Mouse (Mus musculus) T-helper 1 cell (primary cell): ENCODE results near the gene Arhgef2.
"Not testable (repeated sequence)": the region's sequence is repeated elsewhere in the genome, so short reads cannot be mapped to it uniquely, and the experiment has no call there.

Source experiments
- in situ Hi-C: fragments of 300-600 bp; cut with MboI, MseI; formaldehyde crosslinking; loops from one replicate; pipeline ENCODE4 v1.15.1; 2025; ENCODE audit warnings: high pct_unique_total_duplicates

The Arhgef2 gene

DNA sequence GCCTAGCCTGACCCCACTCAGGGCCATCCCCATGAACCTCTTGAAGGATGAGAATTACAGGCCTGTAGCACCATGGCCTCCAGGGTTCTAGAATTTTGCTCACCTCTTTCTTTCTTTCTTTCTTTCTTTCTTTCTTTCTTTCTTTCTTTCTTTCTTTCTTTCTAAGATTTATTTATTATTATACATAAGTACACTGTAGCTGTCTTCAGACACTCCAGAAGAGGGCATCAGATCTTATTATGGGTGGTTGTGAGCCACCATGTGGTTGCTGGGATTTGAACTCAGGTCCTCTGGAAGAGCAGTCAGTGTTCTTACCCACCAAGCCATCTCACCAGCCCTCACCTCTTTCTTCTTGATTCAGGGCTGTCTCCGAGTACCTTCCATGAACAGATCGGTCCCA, at the start of gene Arhgef2:
Arhgef2 (plus strand) TSS at position 301 of the 400 bp plus-strand sequence.
- in situ Hi-C loops, result loop anchor here (5.0 kb wide), 1 partner anchor 37 kb away; no protein-coding TSS in a partner anchor

GRCm38 (mm10) chr3:88556616-88557015, 49.1 kb upstream of the Arhgef2 start:
- in situ Hi-C loops, result no loop called here

- in situ Hi-C loops, result no loop called here
These were observed 46.2 kb upstream of the Arhgef2 start for GRCm38 (mm10) chr3:88559596-88559995.

DNA sequence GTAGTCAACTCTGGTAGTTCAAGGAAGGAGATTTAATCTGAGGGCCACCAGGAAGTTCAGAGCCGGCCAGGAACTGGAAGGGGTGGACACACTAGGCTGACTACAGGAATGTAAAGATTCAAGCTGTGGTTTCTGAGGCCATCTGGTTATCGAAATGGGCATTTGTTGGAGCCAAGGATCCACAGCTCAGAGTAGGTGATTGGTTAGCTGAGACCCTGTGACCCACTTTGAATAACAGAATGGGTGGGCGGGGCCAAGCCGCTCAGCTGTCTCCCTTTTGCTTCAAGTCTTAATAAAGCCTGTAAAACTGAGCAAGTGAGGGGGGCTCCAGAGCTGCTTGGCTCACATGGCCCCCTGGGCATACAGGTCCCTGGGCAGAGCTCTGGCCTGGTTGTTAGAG, 43.8 kb upstream of the Arhgef2 start:
- in situ Hi-C loops, result no loop called here

- in situ Hi-C loops, result no loop called here
These were observed 42.3 kb upstream of the Arhgef2 start for GRCm38 (mm10) chr3:88563442-88563841.

DNA sequence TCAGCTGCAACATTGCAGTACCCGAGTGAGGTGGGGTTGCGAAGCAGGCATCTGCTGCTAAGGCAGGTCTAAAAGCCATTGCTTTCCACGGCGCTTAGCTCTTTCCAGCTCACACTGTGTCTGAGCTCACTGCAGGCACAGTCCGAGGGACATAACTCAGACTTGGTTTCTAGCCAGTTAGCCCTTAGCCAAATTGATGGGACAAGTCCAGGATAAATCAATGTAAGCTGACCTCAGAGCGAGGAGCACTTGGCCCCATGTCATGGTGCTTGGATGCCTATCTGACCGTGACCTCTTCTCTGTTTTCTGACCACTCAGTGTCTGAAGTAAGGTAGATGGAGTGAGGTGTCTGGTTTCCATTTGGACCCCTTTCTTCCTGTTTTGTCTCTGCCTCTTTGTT, 41.8 kb upstream of the Arhgef2 start:
- in situ Hi-C loops, result no loop called here

- in situ Hi-C loops, result no loop called here
These were observed 39.6 kb upstream of the Arhgef2 start for GRCm38 (mm10) chr3:88566116-88566515.

GRCm38 (mm10) chr3:88566536-88567061, 39.2 kb upstream of the Arhgef2 start:
- in situ Hi-C loops, result no loop called here

DNA sequence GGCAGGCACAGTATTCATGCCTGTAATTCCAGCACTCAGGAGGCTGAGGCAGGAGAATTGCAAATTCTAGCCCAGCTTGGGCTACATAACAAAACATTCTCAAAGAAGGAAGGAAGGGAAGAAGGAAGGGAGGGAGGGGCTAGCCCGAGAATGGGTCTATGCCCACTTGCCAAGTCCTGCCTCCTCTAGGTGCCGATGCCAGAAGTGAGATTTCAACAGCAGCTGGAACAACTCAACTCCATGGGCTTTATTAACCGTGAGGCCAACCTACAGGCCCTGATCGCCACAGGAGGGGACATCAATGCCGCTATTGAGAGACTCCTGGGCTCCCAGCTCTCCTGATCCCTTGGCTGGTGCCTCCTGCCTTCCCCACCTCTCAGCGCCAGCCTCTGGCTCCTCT, 37.9 kb upstream of the Arhgef2 start:
- in situ Hi-C loops, result no loop called here

GRCm38 (mm10) chr3:88568615-88569014, 37.2 kb upstream of the Arhgef2 start:
- in situ Hi-C loops, result no loop called here

DNA sequence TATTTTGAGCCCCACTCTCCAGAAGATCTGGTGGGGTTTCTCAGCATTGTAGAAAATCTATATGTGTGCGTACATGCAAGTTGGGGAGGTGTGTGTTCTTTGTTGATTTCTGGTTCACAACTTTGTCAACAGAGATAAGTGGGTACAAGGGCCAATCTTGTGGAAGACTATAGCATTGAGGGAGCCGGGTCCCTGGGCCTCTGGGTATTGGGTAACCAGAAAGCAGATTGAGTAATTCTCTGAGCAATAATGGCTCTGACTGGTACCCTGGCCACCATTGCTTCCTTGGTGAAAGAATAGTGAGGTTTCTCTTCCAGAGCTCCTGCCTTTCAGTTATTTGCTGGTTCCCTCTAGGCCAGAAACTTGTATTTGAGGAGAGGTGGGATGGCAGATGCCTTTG, 36.7 kb upstream of the Arhgef2 start:
- in situ Hi-C loops, result no loop called here

DNA sequence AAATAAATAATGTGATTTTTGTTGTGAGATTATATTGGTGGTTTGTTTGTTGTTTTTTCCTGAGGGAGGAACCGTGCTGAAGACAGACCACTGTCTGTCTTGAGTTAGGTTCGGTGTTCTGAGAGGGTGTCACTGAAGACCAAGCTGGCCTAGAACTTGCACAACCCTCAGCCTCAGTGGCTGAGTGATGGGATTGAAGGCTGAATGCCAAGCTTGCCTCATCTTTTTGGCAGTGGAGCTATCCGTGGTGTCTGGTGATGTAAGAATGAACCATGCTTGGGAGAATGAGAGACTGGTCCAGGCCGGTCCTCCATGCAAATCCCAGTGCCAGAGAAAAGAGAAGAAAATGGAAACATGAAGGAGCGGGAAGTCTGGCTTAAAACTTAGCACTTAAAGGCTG, 36.1 kb upstream of the Arhgef2 start:
- in situ Hi-C loops, result no loop called here

DNA sequence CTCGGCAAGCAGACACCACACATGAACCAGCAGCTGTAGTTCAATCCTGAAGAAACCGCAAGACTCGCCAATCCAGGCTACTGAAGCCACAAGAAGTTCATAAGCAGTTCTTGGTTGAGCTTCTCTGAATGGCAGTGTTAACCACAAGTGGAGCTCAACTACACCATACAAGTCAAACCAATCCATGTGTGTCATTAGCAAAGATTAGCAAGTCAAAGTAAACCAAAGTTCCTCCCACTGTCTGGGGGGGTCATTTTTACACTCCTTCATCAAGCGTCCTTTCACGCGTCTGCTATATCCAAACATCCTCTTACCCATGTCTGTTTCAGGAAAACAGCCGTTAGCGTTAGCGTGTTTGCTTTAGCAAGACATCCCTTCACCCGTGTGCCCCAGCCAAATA, 35.4 kb upstream of the Arhgef2 start:
- in situ Hi-C loops, result no loop called here

DNA sequence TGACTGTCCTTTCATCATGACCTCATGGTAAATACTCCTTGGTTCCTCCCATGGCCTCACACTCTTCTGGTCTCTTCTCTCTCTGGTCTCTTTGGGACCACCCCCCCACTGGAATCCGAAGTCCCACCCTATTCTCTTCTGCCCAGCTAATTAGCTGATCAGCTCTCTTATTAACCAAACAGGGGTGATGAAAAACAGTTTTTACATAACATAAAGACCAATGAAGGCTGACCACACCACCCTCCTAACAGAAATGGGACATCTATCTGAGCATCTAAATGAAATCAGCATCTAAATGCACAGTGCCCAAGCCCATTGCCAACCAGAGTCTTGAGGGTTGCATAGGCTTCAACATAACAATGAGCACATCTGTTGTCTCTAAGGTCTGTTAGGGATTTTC, 33.9 kb upstream of the Arhgef2 start:
- in situ Hi-C loops, result no loop called here

- in situ Hi-C loops, result no loop called here
These were observed 32.9 kb upstream of the Arhgef2 start for GRCm38 (mm10) chr3:88572835-88573234.

GRCm38 (mm10) chr3:88573810-88574209, 32.0 kb upstream of the Arhgef2 start:
- in situ Hi-C loops, result no loop called here

- in situ Hi-C loops, result no loop called here
These were observed 30.2 kb upstream of the Arhgef2 start, which contains the start of gene Ssr2 for GRCm38 (mm10) chr3:88575540-88575939. Gene Ssr2, plus strand, starts transcription at chr3:88575876.

GRCm38 (mm10) chr3:88577846-88578245, 27.9 kb upstream of the Arhgef2 start:
- in situ Hi-C loops, result not testable (repeated sequence)

DNA sequence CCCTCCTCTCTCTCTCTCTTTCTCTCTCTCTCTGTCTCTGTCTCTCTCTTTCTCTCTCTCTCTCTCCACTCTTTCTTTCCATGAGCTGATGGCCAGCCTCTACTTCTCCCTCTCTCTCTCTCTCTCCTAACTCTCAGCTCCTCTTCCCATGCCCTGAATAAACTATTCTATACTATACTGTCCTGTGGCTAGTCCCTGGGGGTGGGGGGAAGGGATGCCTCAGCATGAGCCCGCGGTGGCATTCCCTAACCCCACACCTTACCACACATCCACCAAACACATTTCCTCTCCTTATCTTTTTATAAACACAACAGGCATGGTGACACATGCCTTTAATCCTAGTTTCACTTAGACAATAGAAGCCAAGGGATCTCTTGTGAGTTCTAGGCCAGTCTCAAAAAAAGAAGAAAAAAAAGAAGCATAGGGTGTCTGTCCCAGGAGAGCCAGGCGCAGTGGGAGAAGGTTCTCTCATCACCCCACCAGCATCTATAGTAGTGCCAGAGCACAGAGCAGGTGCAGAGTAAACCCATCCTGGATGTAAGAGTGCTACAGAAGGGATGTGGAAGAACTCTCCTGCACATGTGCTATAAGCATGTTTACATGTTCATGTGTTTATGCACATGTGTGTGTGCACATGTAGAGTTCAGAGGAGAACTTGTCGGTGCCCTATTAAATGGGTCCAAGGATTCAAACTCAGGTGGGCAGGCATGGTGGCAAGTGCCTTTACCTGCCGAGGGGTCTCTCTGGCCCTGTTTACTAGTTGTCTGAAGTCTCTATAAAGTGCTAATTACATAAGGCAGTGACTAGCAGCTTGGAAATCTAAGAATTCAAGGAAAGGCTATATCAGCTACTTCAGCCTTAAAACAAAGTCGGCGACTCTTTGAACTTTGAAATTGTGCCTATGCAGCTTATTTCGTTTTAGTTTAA, 27.0 kb upstream of the Arhgef2 start:
- in situ Hi-C loops, result no loop called here

DNA sequence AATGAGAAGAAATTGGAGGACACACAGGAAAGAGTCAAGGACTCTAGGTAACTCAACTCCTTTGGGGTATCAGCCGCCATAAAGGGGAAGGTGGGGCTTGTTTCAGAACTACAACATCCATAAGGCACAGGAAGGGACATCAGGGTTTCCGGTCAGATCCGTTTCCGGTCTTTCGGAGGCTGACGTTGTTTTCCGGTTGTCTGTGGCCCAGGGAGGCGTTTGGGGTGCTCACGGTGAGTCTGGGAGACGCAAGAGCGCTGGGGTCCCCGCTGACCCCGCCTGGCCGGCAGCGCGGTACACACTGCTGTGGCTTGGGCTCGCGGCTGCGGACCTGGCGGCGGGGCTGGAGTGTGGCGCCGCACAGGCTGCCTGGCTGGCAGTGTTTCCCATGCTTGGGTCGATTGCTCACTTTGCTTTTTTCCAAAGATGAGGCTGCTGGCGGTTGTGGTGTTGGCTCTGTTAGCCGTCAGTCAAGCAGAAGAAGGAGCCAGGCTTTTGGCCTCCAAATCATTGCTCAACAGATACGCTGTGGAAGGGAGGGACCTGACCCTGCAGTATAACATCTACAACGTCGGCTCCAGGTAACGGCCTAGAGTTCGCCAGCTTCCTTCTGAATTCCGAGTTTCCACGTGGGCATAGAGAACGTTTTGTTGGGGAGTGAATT, 26.2 kb upstream of the Arhgef2 start:
- in situ Hi-C loops, result no loop called here

GRCm38 (mm10) chr3:88585769-88586168, 20.0 kb upstream of the Arhgef2 start:
- in situ Hi-C loops, result no loop called here

- in situ Hi-C loops, result no loop called here
These were observed 19.1 kb upstream of the Arhgef2 start for GRCm38 (mm10) chr3:88586640-88587039.

- in situ Hi-C loops, result no loop called here
These were observed 15.5 kb upstream of the Arhgef2 start for GRCm38 (mm10) chr3:88590246-88590645.
